Mouse (Mus musculus) embryonic facial prominence, embryonic 13.5 days (tissue): ENCODE results near the gene Armc12. TPM values are rescaled to one million over a fixed set of nuclear protein-coding genes. Genes with fewer than 3 reads are reported as not detected.
"Not testable (repeated sequence)": the region's sequence is repeated elsewhere in the genome, so short reads cannot be mapped to it uniquely, and the experiment has no call there.

Experiments used
- ATAC-seq: fragments of 200-750 bp; cut with Nextera tagmentation; 2 replicates; pipeline ENCODE4 v1.8.0; 2017; ENCODE audit warnings: low read depth; ENCODE audit not compliant: insufficient number of reproducible peaks, insufficient read depth, low FRiP score, low TSS enrichment
- H3K27ac ChIP-seq: fragments of 300-500 bp; sonication (generic); 2 replicates; pipeline ENCODE4 v1.5.1; 2015; ENCODE audit warnings: moderate library complexity, mild to moderate bottlenecking, inconsistent platforms
- H3K27me3 ChIP-seq: fragments of 300-500 bp; sonication (generic); 2 replicates; pipeline ENCODE4 v1.6.1; 2015; ENCODE audit warnings: mild to moderate bottlenecking, inconsistent platforms
- H3K36me3 ChIP-seq: fragments of 300-500 bp; sonication (generic); 2 replicates; pipeline ENCODE4 v1.6.1; 2015; ENCODE audit warnings: mild to moderate bottlenecking, inconsistent platforms
- H3K4me1 ChIP-seq: fragments of 300-500 bp; sonication (generic); 2 replicates; pipeline ENCODE4 v1.6.1; 2015; ENCODE audit warnings: inconsistent platforms
- H3K4me2 ChIP-seq: fragments of 300-500 bp; sonication (generic); 2 replicates; pipeline ENCODE4 v1.6.1; 2015; ENCODE audit warnings: moderate library complexity, mild to moderate bottlenecking, inconsistent platforms
- H3K4me3 ChIP-seq: fragments of 300-500 bp; sonication (generic); 2 replicates; pipeline ENCODE4 v1.5.1; 2015; ENCODE audit warnings: mild to moderate bottlenecking, inconsistent platforms
- H3K9ac ChIP-seq: fragments of 300-500 bp; sonication (generic); 2 replicates; pipeline ENCODE4 v1.6.1; 2015; ENCODE audit warnings: mild to moderate bottlenecking, inconsistent platforms
- H3K9me3 ChIP-seq: fragments of 300-500 bp; sonication (generic); 2 replicates; pipeline ENCODE4 v1.6.1; 2016; ENCODE audit warnings: inconsistent platforms
- whole genome bisulfite sequencing: fragments of 180-500 bp; shearing (Covaris S2); methylation state at CpG from one replicate; pipeline ENCODE4 v1.1.7; 2015; ENCODE audit warnings: mixed read lengths; 5-methylcytosine and 5-hydroxymethylcytosine counted together
- polyA plus RNA-seq: library from polyadenylated mRNA; unstranded; fragments of >200 nt; fragmentation: Nextera tagmentation; extraction: Ambion mirVana; gene quantifications from 2 replicates; pipeline ENCODE4 v1.2.1, GENCODE M21; 2015

The Armc12 gene
- polyA plus RNA-seq, 1 experiment from 2014 or later: not detected

GRCm38 (mm10) chr17:28537881-28538280 lies 7.3 kb downstream of the Armc12 start:
- Histone ChIP-seq H3K9ac (no peak overlapping the region), H3K4me1 (no peaks in the 10 kb centered on the region), H3K4me2 (no peak overlapping the region), H3K9me3 (peaks cover 26% of the 10 kb centered on the region), H3K27ac (no peak overlapping the region), H3K36me3 (no peaks in the 10 kb centered on the region), H3K4me3 (no peak overlapping the region), H3K27me3 (0 out of 2 replicates have a peak, but pooled peaks cover 5% of the 10 kb centered on the region)
- 49% methylated on average over 12 of the region's 12 CpGs for WGBS
- no peak for ATAC-seq

DNA sequence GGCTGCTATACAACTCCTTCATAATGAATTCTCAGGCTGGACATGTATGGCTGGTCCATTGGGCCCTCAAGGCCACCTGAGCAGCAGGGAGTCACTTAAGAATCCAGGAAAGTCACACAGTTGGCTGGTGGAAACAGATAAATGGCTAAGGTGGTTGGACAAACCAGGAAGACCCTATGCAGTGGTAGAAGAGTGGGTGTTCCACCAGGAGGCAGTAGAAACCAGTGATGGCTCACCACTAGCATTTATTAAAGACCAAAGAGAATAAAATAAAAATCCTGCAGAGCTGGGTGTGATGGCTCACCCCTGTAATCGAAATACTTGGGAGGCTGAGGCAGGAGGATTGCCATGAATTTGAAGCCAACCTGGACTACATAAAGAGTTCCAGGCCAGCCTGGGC lies 16.3 kb downstream of the Armc12 start:
- no peak for ATAC-seq
- Histone ChIP-seq H3K4me1 (no peaks in the 10 kb centered on the region), H3K36me3 (no peaks in the 10 kb centered on the region), H3K27ac (no peak overlapping the region), H3K4me3 (no peak overlapping the region), H3K4me2 (no peak overlapping the region), H3K9me3 (peaks cover under 1% of the 10 kb centered on the region; the same call in 1 of the 2 replicates), H3K27me3 (no peaks in the 10 kb centered on the region; the same call in 1 of the 2 replicates), H3K9ac (no peak overlapping the region)
- 96% methylated on average over 1 of the region's 1 CpGs for whole genome bisulfite sequencing

DNA sequence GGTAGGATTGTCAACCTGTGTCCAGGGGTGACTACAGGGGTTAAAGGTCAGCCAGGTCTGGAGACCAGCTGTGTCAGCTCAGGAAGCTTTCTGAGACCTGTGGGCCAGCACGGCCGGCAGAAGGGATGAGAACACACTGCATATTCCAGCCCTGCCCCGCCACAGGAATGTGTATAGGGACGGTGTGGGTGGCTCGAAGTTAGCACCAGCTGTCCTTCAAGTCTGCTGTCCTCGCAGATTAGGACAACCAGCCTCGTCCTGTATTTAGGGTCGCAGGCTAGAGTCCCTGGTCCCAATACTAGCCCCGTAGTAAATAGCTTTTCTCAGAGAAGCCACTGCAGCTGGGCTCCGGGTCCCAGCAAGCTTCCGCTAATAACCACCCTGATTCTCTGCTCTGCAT lies 17.9 kb downstream of the Armc12 start:
- H3K4me3 ChIP-seq: no peak overlapping the region
- no peaks in the 10 kb centered on the region for H3K9me3 ChIP-seq
- H3K4me1 ChIP-seq: peaks cover 11% of the 10 kb centered on the region
- WGBS: 56% methylated on average over 11 of the region's 11 CpGs
- no peak overlapping the region for H3K9ac ChIP-seq
- H3K36me3 ChIP-seq: no peaks in the 10 kb centered on the region
- ATAC-seq: no peak
- H3K27me3 ChIP-seq: no peaks in the 10 kb centered on the region; the same call in 1 of the 2 replicates
- no peak overlapping the region for H3K4me2 ChIP-seq
- no peak overlapping the region for H3K27ac ChIP-seq

- Histone ChIP-seq H3K9me3 (no peaks in the 10 kb centered on the region), H3K4me2 (no peak within 1 kb of the TSS), H3K36me3 (no peaks in the 10 kb centered on the region), H3K27ac (no peak within 1 kb of the TSS), H3K4me3 (no peak within 1 kb of the TSS), H3K27me3 (no peaks in the 10 kb centered on the region; the same call in 1 of the 2 replicates), H3K4me1 (peaks cover 15% of the 10 kb centered on the region), H3K9ac (no peak within 1 kb of the TSS)
- 69% methylated on average over 14 of the region's 14 CpGs for WGBS
- ATAC-seq: no peak
These were observed 18.5 kb downstream of the Armc12 start, which contains the start of gene Clpsl2 for GRCm38 (mm10) chr17:28549111-28549510. Gene Clpsl2, plus strand, starts transcription at chr17:28549411.

DNA sequence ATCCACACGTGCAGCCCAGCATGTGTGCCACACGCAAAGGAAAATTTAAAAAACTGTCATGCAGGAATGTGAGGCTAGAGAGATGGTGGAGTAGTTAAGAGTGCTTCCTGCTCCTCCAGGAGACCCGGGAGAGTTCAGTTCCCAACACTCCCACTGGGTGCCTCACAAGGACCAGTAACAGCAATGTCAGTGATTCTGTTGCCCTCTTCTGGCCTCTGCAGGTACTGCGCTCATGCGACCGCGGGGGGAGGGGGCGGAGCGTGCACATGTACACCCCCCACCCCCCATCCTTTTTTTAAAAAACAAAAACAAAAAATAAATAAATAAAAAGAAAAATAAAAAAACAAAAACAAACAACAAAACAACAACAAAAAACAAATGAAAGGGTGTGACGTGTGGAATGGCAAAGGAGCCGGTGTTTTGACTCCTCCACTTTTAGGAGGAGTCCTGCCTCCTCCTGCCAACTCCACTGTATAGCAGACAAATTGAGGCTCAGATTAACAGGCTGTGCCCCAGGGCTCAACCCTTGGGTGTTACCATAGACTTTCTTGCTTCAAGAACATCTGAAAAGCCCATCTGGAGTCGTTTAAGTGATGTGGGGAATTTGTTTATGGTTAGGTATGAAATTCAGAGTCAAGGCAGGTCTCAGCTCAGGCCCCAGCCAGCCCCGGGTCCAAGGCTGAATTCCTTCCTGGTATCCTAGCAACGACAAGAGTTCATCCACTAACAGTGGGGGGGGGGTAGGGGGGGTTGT lies 22.6 kb downstream of the Armc12 start:
- 1% methylated on average over 14 of the region's 14 CpGs for WGBS
- no peaks in the 10 kb centered on the region; the same call in 1 of the 2 replicates for H3K27me3 ChIP-seq
- no peak overlapping the region for H3K9ac ChIP-seq
- H3K36me3 ChIP-seq: no peaks in the 10 kb centered on the region
- H3K4me2 ChIP-seq: peak overlapping the region; percentile 34
- H3K27ac ChIP-seq: peak overlapping the region; percentile 62
- peak; percentile 56; the same call in 1 of the 2 replicates for ATAC-seq
- peaks cover 43% of the 10 kb centered on the region for H3K4me1 ChIP-seq
- no peaks in the 10 kb centered on the region for H3K9me3 ChIP-seq
- H3K4me3 ChIP-seq: no peak overlapping the region

GRCm38 (mm10) chr17:28554021-28554420 lies 23.4 kb downstream of the Armc12 start:
- H3K36me3 ChIP-seq: not testable (repeated sequence)
- H3K27ac ChIP-seq: peak overlapping the region; percentile 62; the same call in 1 of the 2 replicates

GRCm38 (mm10) chr17:28556635-28557396 lies 26.2 kb downstream of the Armc12 start:
- H3K4me2 ChIP-seq: 0 out of 2 replicates have a peak overlapping the region, but pooled peaks have one; percentile 17
- H3K9ac ChIP-seq: 0 out of 2 replicates have a peak overlapping the region, but pooled peaks have one; percentile 12
- H3K4me1 ChIP-seq: peaks cover 44% of the 10 kb centered on the region
- 39% methylated on average over 6 of the region's 6 CpGs for WGBS
- no peak overlapping the region for H3K4me3 ChIP-seq
- H3K36me3 ChIP-seq: no peaks in the 10 kb centered on the region
- H3K27me3 ChIP-seq: no peaks in the 10 kb centered on the region
- peak overlapping the region; percentile 63 for H3K27ac ChIP-seq
- no peaks in the 10 kb centered on the region for H3K9me3 ChIP-seq
- ATAC-seq: no peak

More at GRCm38 (mm10) chr17:28554021-28554420, 23.4 kb downstream of the Armc12 start:
- H3K4me1 ChIP-seq: peaks cover 44% of the 10 kb centered on the region
- H3K27me3 ChIP-seq, H3K9me3 ChIP-seq, ATAC-seq, H3K4me3 ChIP-seq, H3K4me2 ChIP-seq, H3K9ac ChIP-seq: not testable (repeated sequence)
- 86% methylated on average over 4 of the region's 4 CpGs for WGBS

GRCm38 (mm10) chr17:28557772-28558171 lies 27.2 kb downstream of the Armc12 start:
- no peak overlapping the region for H3K27ac ChIP-seq
- H3K36me3 ChIP-seq: no peaks in the 10 kb centered on the region

GRCm38 (mm10) chr17:28560598-28560997 lies 30.0 kb downstream of the Armc12 start, which contains the start of gene Clps:
Gene Clps, minus strand, starts transcription at chr17:28560766.
- WGBS: 87% methylated on average over 4 of the region's 4 CpGs
- H3K9me3 ChIP-seq: no peaks in the 10 kb centered on the region
- peaks cover 26% of the 10 kb centered on the region for H3K4me1 ChIP-seq
- H3K36me3 ChIP-seq: no peaks in the 10 kb centered on the region
- ATAC-seq: no peak
- H3K27me3 ChIP-seq: no peaks in the 10 kb centered on the region
- H3K4me2 ChIP-seq: no peak within 1 kb of the TSS
- H3K4me3 ChIP-seq: no peak within 1 kb of the TSS
- H3K9ac ChIP-seq: no peak within 1 kb of the TSS
- no peak within 1 kb of the TSS for H3K27ac ChIP-seq

More at GRCm38 (mm10) chr17:28557772-28558171, 27.2 kb downstream of the Armc12 start:
- Histone ChIP-seq H3K9ac (no peak overlapping the region), H3K4me1 (peaks cover 39% of the 10 kb centered on the region), H3K9me3 (no peaks in the 10 kb centered on the region), H3K4me2 (no peak overlapping the region), H3K4me3 (no peak overlapping the region), H3K27me3 (no peaks in the 10 kb centered on the region)
- no peak for ATAC-seq
- 64% methylated on average over 6 of the region's 6 CpGs for WGBS

DNA sequence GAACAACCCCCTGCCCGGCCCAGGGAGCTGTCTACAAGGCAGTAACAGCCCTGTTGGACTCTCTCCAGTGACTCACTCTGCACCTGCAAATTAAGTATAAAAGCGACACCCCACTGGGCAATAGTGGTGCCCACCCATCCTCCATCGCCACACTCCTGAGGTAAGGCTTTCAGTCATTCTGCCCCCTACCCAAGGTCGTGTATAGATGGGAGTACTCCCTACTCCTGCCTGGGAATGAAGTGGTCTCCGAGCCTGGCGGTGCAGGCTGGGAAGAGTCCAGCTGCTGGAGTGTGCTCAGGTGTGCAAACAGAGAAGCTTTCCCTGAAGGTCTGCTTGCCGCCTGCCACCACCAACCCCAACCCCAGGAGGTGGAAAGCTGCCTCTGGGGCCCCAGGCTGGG lies 31.0 kb downstream of the Armc12 start:
- no peak for ATAC-seq
- Histone ChIP-seq H3K4me1 (peaks cover 16% of the 10 kb centered on the region), H3K27me3 (no peaks in the 10 kb centered on the region), H3K36me3 (no peaks in the 10 kb centered on the region), H3K9me3 (no peaks in the 10 kb centered on the region), H3K4me2 (no peak overlapping the region), H3K9ac (no peak overlapping the region), H3K4me3 (no peak overlapping the region), H3K27ac (no peak overlapping the region)
- WGBS: 57% methylated on average over 7 of the region's 7 CpGs

DNA sequence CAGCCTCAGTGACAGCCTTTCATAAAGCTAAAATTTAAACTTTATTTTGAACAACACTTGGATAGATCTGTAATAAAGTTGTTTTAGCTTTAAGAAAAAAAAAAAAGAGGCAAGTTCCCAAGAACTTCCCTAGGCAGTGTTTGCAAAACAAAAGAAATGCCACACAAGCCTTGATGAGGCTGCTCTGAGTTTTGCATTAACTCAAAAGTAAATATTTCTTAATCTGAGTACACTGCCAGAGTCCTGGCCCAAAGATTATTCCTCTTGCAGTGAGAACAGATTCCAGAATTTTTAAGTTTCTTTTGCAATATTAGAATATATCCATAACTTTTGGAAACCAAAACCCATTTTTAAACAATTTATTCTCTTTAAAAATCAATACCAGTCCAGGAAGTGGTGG lies 34.6 kb downstream of the Armc12 start:
- H3K4me2 ChIP-seq: no peak overlapping the region
- H3K36me3 ChIP-seq: no peaks in the 10 kb centered on the region
- H3K27me3 ChIP-seq: no peaks in the 10 kb centered on the region
- no peak overlapping the region for H3K4me3 ChIP-seq
- no peak for ATAC-seq
- no peak overlapping the region for H3K9ac ChIP-seq
- H3K9me3 ChIP-seq: no peaks in the 10 kb centered on the region
- H3K27ac ChIP-seq: no peak overlapping the region
- no peaks in the 10 kb centered on the region for H3K4me1 ChIP-seq
